Comparison of ENCODE assay signal across 8 mouse cellular contexts in the genomic region with DNA sequence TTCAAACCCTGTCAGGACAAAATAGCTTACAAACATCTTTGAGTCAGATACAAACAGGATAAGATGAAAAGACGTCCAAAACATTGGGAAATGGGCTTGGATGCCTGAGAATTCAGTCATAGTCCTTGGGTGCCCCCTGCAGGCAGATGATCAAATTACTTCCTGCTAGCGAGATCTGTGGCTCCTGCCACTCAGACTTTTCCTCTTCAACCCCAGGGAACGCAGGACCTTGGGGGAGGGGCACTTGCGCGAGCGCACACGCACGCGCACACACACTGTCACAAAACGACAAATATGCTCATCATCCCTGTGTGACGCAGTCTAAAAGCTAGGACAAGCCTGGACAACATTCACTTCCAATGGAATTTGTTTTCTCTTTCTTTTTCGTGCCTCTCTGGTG. TPM values are rescaled to one million over a fixed set of nuclear protein-coding genes. Genes with fewer than 3 reads are reported as not detected.
DNase-seq lines count a peak whose midpoint lies in the region; ATAC-seq and TF ChIP-seq lines count a peak whose summit lies in the region.

No protein-coding gene starts in this region.

- H3K79me2 ChIP-seq in macrophage (ENCODE audit: inconsistent target) = peaks cover 23% of the 10 kb centered on the region

- H3K36me3 ChIP-seq in macrophage (ENCODE audit: inconsistent target) = no peaks in the 10 kb centered on the region

- H3K4me3 ChIP-seq in left cerebral cortex, adult 2 months = peak overlapping the region; percentile 23; the same call in 1 of the 2 replicates
- H3K4me3 ChIP-seq in macrophage (ENCODE audit: inconsistent target) = peak overlapping the region; percentile 13; the same call in 1 of the 2 replicates

- peak; percentile 48 for ATAC-seq in common myeloid progenitor, adult 5-6 weeks (replicated peaks; ENCODE audit: low read depth, poor library complexity, severe bottlenecking)

- peak; percentile 96 for TF ChIP-seq CTCF in left cerebral cortex, adult 2 months (IDR thresholded peaks at IDR 0.05)

- under 1% methylated on average over 12 of the region's 12 CpGs for WGBS in macrophage (ENCODE audit: missing documents)

- DNase-seq in ZHBTc4 (ENCODE audit: low read depth, low spot score) = peak; percentile 92
- peak; percentile 81 to 85 for DNase-seq in gastrocnemius, adult 8-10 months (ENCODE audit: low spot score in 2 of 2)
- peak; percentile 79 for DNase-seq in hindlimb bud, embryonic 11.5 days (ENCODE audit: extremely low spot score, low read depth, low spot score)
- peak; percentile 90 to 94 for DNase-seq in left cerebral cortex, adult 2 months (ENCODE audit: extremely low spot score in 1 of 2, low spot score in 2 of 2)
- DNase-seq in retina, postnatal 7 days (ENCODE audit: low read depth, low spot score) = peak; percentile 83
- peak; percentile 76 to 82 for DNase-seq in urinary bladder, adult 18-20 months (ENCODE audit: low spot score in 2 of 2)

- intact Hi-C loops in left cerebral cortex, adult 2 months (cut with DNase I) = loop anchor here (1.0 to 5.0 kb wide), 2 partner anchors 107 to 154 kb away; no protein-coding TSS in a partner anchor

- H3K27ac ChIP-seq in left cerebral cortex, adult 2 months = no peak overlapping the region
- H3K27ac ChIP-seq in macrophage = no peak overlapping the region

RNA-seq across cellular contexts. Expression of gene Cyp24a1, which starts 11.9 kb away (rescaled TPM):
- total RNA-seq in common myeloid progenitor, adult 5-6 weeks (2017) = not detected in 2 replicates
- total RNA-seq in gastrocnemius, adult 8-10 months (2022) = not detected
- not detected for total RNA-seq in left cerebral cortex, adult 2 months (2021)
- total RNA-seq in macrophage (2018; cell fraction: chromatin; rRNA removed) = not detected
- not detected for total RNA-seq in macrophage (2018; cell fraction: cytosol; rRNA removed)
- total RNA-seq in macrophage (2018; cell fraction: nucleus; rRNA removed) = not detected
- not detected in 3 replicates for polyA plus RNA-seq in macrophage (2018)

RNA-seq across cellular contexts. Expression of gene Pfdn4, which starts 12.6 kb away (rescaled TPM):
- total RNA-seq in common myeloid progenitor, adult 5-6 weeks (2017) = 71.7 and 90.8 TPM in 2 replicates
- 10 to 100 TPM in 3 of 4 experiments, 1 to 10 TPM in 1; 8.3 to 15.2 (median 10.4) TPM for total RNA-seq in gastrocnemius, adult 8-10 months (2022)
- total RNA-seq in left cerebral cortex, adult 2 months (2021) = 10 to 100 TPM; 30.5 to 31.7 TPM
- total RNA-seq in macrophage (2018; cell fraction: chromatin; rRNA removed) = 10 to 100 TPM in 18 of 26 experiments, 1 to 10 TPM in 8; 2.5 to 22.0 (median 11.8) TPM
- 10 to 100 TPM; 13.0 to 24.9 (median 18.1) TPM for total RNA-seq in macrophage (2018; cell fraction: cytosol; rRNA removed)
- total RNA-seq in macrophage (2018; cell fraction: nucleus; rRNA removed) = 10 to 100 TPM in 11 of 26 experiments, 1 to 10 TPM in 15; 3.4 to 21.2 (median 9.3) TPM
- 19.9 to 31.0 TPM (median 20.7 TPM) in 3 replicates for polyA plus RNA-seq in macrophage (2018)
